Mouse (Mus musculus) bone marrow, adult 2 months (tissue): ENCODE data around the gene Kcnj14.

ENCODE experiments used
- CTCF ChIP-seq: fragments of 200-500 bp; IDR thresholded peaks from 2 replicates; pipeline ENCODE4 v1.5.1; 2011; ENCODE audit warnings: low read length, control low read depth; ENCODE audit not compliant: control insufficient read depth, insufficient read depth
- POLR2A ChIP-seq: fragments of 200-500 bp; IDR thresholded peaks from 2 replicates; pipeline ENCODE4 v1.6.1; 2011; ENCODE audit warnings: low read depth, mild to moderate bottlenecking, control low read depth, low read length, borderline replicate concordance; ENCODE audit not compliant: control insufficient read depth

- TF ChIP-seq POLR2A (no peak), CTCF (no peak)
Measured at GRCm38 (mm10) chr7:45805941-45806340, 18.6 kb downstream of the Kcnj14 start.
